Mouse (Mus musculus) G1E (cell line): ENCODE data around the gene Glp1r. TPM values are rescaled to one million over a fixed set of nuclear protein-coding genes. Genes with fewer than 3 reads are reported as not detected.

Source experiments
- ATAC-seq: 2 replicates; pipeline ENCODE4 v1.8.0; 2016; ENCODE audit warnings: mild to moderate bottlenecking; ENCODE audit not compliant: insufficient number of reproducible peaks, poor library complexity, low FRiP score, severe bottlenecking; ENCODE audit errors: extremely low read depth
- DNase-seq: peaks from one replicate; pipeline ENCODE4 v3.0.0; 2012; ENCODE audit warnings: low spot score
- H3K27me3 ChIP-seq: 2 replicates; pipeline ENCODE4 v1.6.1; 2012; ENCODE audit warnings: mild to moderate bottlenecking, low read length, inconsistent platforms; ENCODE audit not compliant: insufficient read depth
- H3K36me3 ChIP-seq: replicated peaks from 2 replicates; pipeline ENCODE3; 2012; ENCODE audit warnings: mild to moderate bottlenecking, inconsistent platforms
- H3K4me1 ChIP-seq: 2 replicates; pipeline ENCODE4 v1.6.1; 2012; ENCODE audit warnings: low read depth, low read length, inconsistent platforms, mixed read lengths; ENCODE audit not compliant: insufficient read depth
- H3K4me3 ChIP-seq: 2 replicates; pipeline ENCODE4 v1.5.1; 2012; ENCODE audit warnings: low read depth, mild to moderate bottlenecking, inconsistent platforms, low read length, moderate library complexity, mixed read lengths
- H3K9me3 ChIP-seq: replicated peaks from 2 replicates; pipeline ENCODE4 v1.6.1; 2012; ENCODE audit warnings: inconsistent platforms
- CTCF ChIP-seq: IDR thresholded peaks from 2 replicates; pipeline ENCODE4 v1.5.1; 2012; ENCODE audit warnings: low read depth, low read length, inconsistent platforms, mixed read lengths
- GATA1 ChIP-seq: IDR thresholded peaks from 2 replicates; pipeline ENCODE4 v1.6.1; 2012; ENCODE audit warnings: borderline replicate concordance, low read length, inconsistent platforms, mixed read lengths
- GATA2 ChIP-seq: IDR thresholded peaks from 2 replicates; pipeline ENCODE4 v1.6.1; 2012; ENCODE audit warnings: low read depth, low read length, inconsistent platforms, borderline replicate concordance
- POLR2AphosphoS5 ChIP-seq: IDR thresholded peaks from 2 replicates; pipeline ENCODE4 v1.6.1; 2012; ENCODE audit warnings: low read depth, low read length, inconsistent platforms; ENCODE audit not compliant: insufficient replicate concordance
- TAL1 ChIP-seq: conservative IDR thresholded peaks from 2 replicates; pipeline ENCODE4 v1.6.1; 2012; ENCODE audit warnings: low read depth, low read length, inconsistent platforms, mixed read lengths
- polyA plus RNA-seq: library from polyadenylated mRNA; stranded (reverse); fragments of >175 nt; gene quantifications from 2 replicates; pipeline ENCODE4 v1.2.3, GENCODE M21; 2012
- total RNA-seq, 2 experiments: library from RNA; stranded (forward) in 1 of 2; stranded (reverse) in 1 of 2; fragments of 200-1000 nt in 1 of 2; fragments of >200 nt in 1 of 2; fragmentation: Nextera tagmentation in 1 of 2; gene quantifications; 2 replicates each; pipeline ENCODE4 v1.2.3; 2014 to 2017

The Glp1r gene
- total and polyA plus RNA-seq, 3 experiments = 0.05 TPM; not detected in 2

- ATAC-seq (no peak), DNase-seq (no peak)
- Histone ChIP-seq H3K36me3 (no peaks in the 10 kb centered on the region), H3K4me1 (no peaks in the 10 kb centered on the region), H3K4me3 (no peak overlapping the region), H3K9me3 (peaks cover 89% of the 10 kb centered on the region), H3K27me3 (peaks cover 3% of the 10 kb centered on the region; the same call in 1 of the 2 replicates)
- TF ChIP-seq GATA1 (no peak), POLR2AphosphoS5 (no peak), GATA2 (no peak), TAL1 (no peak), CTCF (no peak)
These were observed 6.0 kb downstream of the Glp1r start for GRCm38 (mm10) chr17:30907577-30907976.

- Histone ChIP-seq H3K36me3 (no peaks in the 10 kb centered on the region), H3K27me3 (no peaks in the 10 kb centered on the region), H3K4me1 (no peaks in the 10 kb centered on the region), H3K4me3 (0 out of 2 replicates have a peak overlapping the region, but pooled peaks have one; percentile 7), H3K9me3 (peaks cover 79% of the 10 kb centered on the region)
- ATAC-seq = no peak
- TF ChIP-seq GATA1 = no peak
- no peak for TF ChIP-seq GATA2
- TF ChIP-seq CTCF = no peak
- TF ChIP-seq POLR2AphosphoS5 = no peak
- no peak for TF ChIP-seq TAL1
- no peak for DNase-seq
These were observed 9.5 kb downstream of the Glp1r start for GRCm38 (mm10) chr17:30910866-30911731.

- no peaks in the 10 kb centered on the region for H3K4me1 ChIP-seq
- no peaks in the 10 kb centered on the region for H3K36me3 ChIP-seq
- TF ChIP-seq TAL1 (no peak), GATA1 (no peak), POLR2AphosphoS5 (no peak), GATA2 (no peak), CTCF (no peak)
- no peak overlapping the region for H3K4me3 ChIP-seq
- no peak for ATAC-seq
- H3K27me3 ChIP-seq = no peaks in the 10 kb centered on the region
- no peak for DNase-seq
- peaks cover 74% of the 10 kb centered on the region for H3K9me3 ChIP-seq
These were observed 10.1 kb downstream of the Glp1r start for GRCm38 (mm10) chr17:30911732-30912088.

GRCm38 (mm10) chr17:30912536-30912935, 10.9 kb downstream of the Glp1r start:
- no peak overlapping the region for H3K4me3 ChIP-seq
- ATAC-seq (no peak), DNase-seq (no peak)
- TF ChIP-seq POLR2AphosphoS5 = no peak
- no peak for TF ChIP-seq GATA2
- TF ChIP-seq CTCF = no peak
- no peak for TF ChIP-seq TAL1
- TF ChIP-seq GATA1 = no peak
- H3K4me1 ChIP-seq = no peaks in the 10 kb centered on the region
- H3K36me3 ChIP-seq = no peaks in the 10 kb centered on the region
- H3K9me3 ChIP-seq = peaks cover 68% of the 10 kb centered on the region
- no peaks in the 10 kb centered on the region for H3K27me3 ChIP-seq

GRCm38 (mm10) chr17:30914264-30914663, 12.6 kb downstream of the Glp1r start:
- Histone ChIP-seq H3K27me3 (no peaks in the 10 kb centered on the region), H3K9me3 (peaks cover 66% of the 10 kb centered on the region), H3K36me3 (peaks cover 7% of the 10 kb centered on the region), H3K4me1 (no peaks in the 10 kb centered on the region), H3K4me3 (no peak overlapping the region)
- ATAC-seq (no peak), DNase-seq (no peak)
- TF ChIP-seq GATA2 = no peak
- no peak for TF ChIP-seq GATA1
- TF ChIP-seq CTCF = 0 out of 2 replicates have a peak, but pooled peaks have one; percentile 14

GRCm38 (mm10) chr17:30923566-30923965, 21.9 kb downstream of the Glp1r start:
- ATAC-seq = no peak
- no peak for DNase-seq
- Histone ChIP-seq H3K36me3 (peaks cover 9% of the 10 kb centered on the region), H3K4me3 (no peak overlapping the region), H3K9me3 (peaks cover 57% of the 10 kb centered on the region), H3K4me1 (no peaks in the 10 kb centered on the region), H3K27me3 (no peaks in the 10 kb centered on the region)
- no peak for TF ChIP-seq GATA2
- TF ChIP-seq CTCF = no peak
- TF ChIP-seq POLR2AphosphoS5 = no peak
- no peak for TF ChIP-seq GATA1

- DNase-seq (no peak), ATAC-seq (no peak)
- Histone ChIP-seq H3K4me1 (no peaks in the 10 kb centered on the region), H3K9me3 (peaks cover 83% of the 10 kb centered on the region), H3K27me3 (no peaks in the 10 kb centered on the region), H3K36me3 (no peaks in the 10 kb centered on the region), H3K4me3 (no peak overlapping the region)
- TF ChIP-seq POLR2AphosphoS5 = no peak
- no peak for TF ChIP-seq GATA1
- TF ChIP-seq CTCF = no peak
- no peak for TF ChIP-seq TAL1
These were observed 29.2 kb downstream of the Glp1r start for GRCm38 (mm10) chr17:30930827-30931226.
